Mouse (Mus musculus): ENCODE results near the gene Anxa8. TPM values are rescaled to one million over a fixed set of nuclear protein-coding genes. Genes with fewer than 3 reads are reported as not detected.

Gene Anxa8
- 0.05 and 0.06 TPM in 2 replicates for polyA plus RNA-seq (2012; rRNA removed)

DNA sequence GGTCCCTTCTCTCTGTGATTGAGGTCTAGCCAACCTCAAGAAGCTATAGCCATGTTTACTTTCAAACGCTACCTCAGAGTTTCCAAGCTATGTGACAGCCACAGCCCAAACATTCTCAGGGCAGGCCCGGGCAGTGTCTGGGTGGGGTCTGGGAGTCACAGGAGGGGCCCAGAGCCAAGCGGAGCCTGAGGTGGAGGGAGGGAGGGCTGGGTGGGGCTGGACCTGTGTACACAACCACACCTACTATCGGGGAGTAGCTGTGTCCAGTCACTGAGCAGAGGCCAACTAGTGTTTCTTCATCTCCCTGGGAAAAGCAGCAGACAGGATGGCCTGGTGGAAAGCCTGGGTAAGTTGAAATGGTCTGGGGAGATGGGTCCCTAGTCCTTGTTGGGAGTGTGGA, at the start of gene Anxa8:
Gene Anxa8, plus strand, starts transcription at position 251 of the 400 bp plus-strand sequence.

DNA sequence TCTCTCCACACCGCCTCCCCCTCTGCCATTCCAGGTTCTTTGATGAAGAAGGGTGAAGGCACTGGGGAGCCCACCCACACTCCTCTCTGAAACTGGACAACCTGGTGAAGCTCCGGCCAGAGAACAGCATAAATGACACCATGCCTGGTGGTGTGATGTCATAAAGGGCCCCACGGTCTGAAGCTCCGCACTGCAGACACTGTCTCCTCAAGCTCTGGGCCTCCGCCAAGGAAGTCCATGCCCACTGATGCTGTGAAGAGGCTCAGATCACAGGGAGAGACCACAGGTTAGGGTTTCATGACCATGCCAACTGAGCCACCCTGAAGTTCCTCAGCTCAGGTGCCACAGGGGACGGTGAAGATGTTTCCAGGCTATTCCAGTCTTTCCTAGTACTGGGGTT, 33.3 kb upstream of the Anxa8 start, which contains the start of gene Antxrl:
Gene Antxrl, plus strand, starts transcription at position 192 of the 400 bp plus-strand sequence.

DNA sequence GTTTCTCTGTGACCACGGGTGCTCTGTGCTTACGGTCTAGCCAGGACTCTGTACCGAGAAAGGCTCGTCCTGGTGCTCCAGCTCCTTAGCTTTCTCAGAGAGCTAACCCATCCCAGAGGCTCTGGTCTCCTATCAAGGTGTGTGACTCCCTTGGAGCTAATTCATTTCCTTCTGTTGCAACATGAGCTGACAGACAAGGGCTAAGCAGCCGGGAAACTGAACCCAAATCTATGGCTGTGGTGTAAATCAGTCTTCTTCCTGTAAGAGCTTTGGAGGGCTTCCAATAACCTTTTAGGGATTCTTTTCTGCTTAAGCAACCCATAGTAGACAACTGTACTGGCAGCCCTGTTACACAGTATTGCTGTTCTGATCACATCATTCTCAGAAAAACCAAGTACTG, 16.8 kb downstream of the Anxa8 start, which contains the start of gene A630023A22Rik:
Gene A630023A22Rik, minus strand, starts transcription at position 154 of the 400 bp plus-strand sequence.

Other genes with a start within 250 kb of the Anxa8 start
- 3.7 TPM in 2 replicates for gene Gdf10, start 162.4 kb upstream of the Anxa8 start, polyA plus RNA-seq (2012; rRNA removed)
- gene Gdf2, start 144.9 kb upstream of the Anxa8 start, polyA plus RNA-seq (2012; rRNA removed): 3.0 and 4.6 TPM in 2 replicates
- gene Rbp3, start 132.0 kb upstream of the Anxa8 start, polyA plus RNA-seq (2012; rRNA removed): 0.01 and 0.02 TPM in 2 replicates
- gene Zfp488, start 107.2 kb upstream of the Anxa8 start, polyA plus RNA-seq (2012; rRNA removed): under 0.01 and 0.01 TPM in 2 replicates
- gene Gm30083, start 70.8 kb upstream of the Anxa8 start, polyA plus RNA-seq (2012; rRNA removed): not detected in 2 replicates
- not detected in 2 replicates for gene Gm5460, start 69.2 kb upstream of the Anxa8 start, polyA plus RNA-seq (2012; rRNA removed)
- not detected in 2 replicates for gene Antxrl, start 33.3 kb upstream of the Anxa8 start, polyA plus RNA-seq (2012; rRNA removed)
- not detected in 2 replicates for gene A630023A22Rik, start 16.8 kb downstream of the Anxa8 start, polyA plus RNA-seq (2012; rRNA removed)
- gene Npy4r, start 66.5 kb downstream of the Anxa8 start, polyA plus RNA-seq (2012; rRNA removed): 0.01 TPM in 1 of 2 replicates, not detected in the other
- 0.05 and 0.07 TPM in 2 replicates for gene Gprin2, start 115.7 kb downstream of the Anxa8 start, polyA plus RNA-seq (2012; rRNA removed)
- gene Syt15, start 133.6 kb downstream of the Anxa8 start, polyA plus RNA-seq (2012; rRNA removed): 0.44 and 0.61 TPM in 2 replicates
- gene Shld2, start 224.5 kb downstream of the Anxa8 start, polyA plus RNA-seq (2012; rRNA removed): 2.7 and 3.4 TPM in 2 replicates
- gene Glud1, start 224.7 kb downstream of the Anxa8 start, polyA plus RNA-seq (2012; rRNA removed): 171 and 203 TPM in 2 replicates

Measured in liver, embryonic 14 days (tissue).